Mouse (Mus musculus) hindbrain, postnatal 0 days (tissue): ENCODE results near the gene Ptges. TPM values are rescaled to one million over a fixed set of nuclear protein-coding genes. Genes with fewer than 3 reads are reported as not detected.
"Not testable (repeated sequence)": the region's sequence is repeated elsewhere in the genome, so short reads cannot be mapped to it uniquely, and the experiment has no call there.

ENCODE experiments used
- ATAC-seq: fragments of 200-750 bp; cut with Nextera tagmentation; 2 replicates; pipeline ENCODE4 v1.8.0; 2017; ENCODE audit warnings: mild to moderate bottlenecking, moderate TSS enrichment, moderate library complexity
- DNase-seq: peaks from one replicate; pipeline ENCODE4 v3.0.0-alpha.2; 2015; ENCODE audit warnings: low spot score
- H3K27ac ChIP-seq: fragments of 300-500 bp; sonication (generic); 2 replicates; pipeline ENCODE4 v1.5.1; 2014; ENCODE audit warnings: mild to moderate bottlenecking
- H3K27me3 ChIP-seq: fragments of 300-500 bp; sonication (generic); 2 replicates; pipeline ENCODE4 v1.6.1; 2014; ENCODE audit warnings: low read length, mixed read lengths; ENCODE audit not compliant: insufficient read depth
- H3K36me3 ChIP-seq: fragments of 300-500 bp; sonication (generic); 2 replicates; pipeline ENCODE4 v1.6.1; 2014; ENCODE audit warnings: low read length, mixed read lengths; ENCODE audit not compliant: insufficient read depth
- H3K4me1 ChIP-seq: fragments of 300-500 bp; sonication (generic); 2 replicates; pipeline ENCODE4 v1.6.1; 2014; ENCODE audit warnings: antibody characterized with exemption, low read length, mixed read lengths; ENCODE audit not compliant: insufficient read depth
- H3K4me2 ChIP-seq: fragments of 300-500 bp; sonication (generic); 2 replicates; pipeline ENCODE4 v1.6.1; 2014; ENCODE audit warnings: low read depth, mild to moderate bottlenecking, low read length, moderate library complexity, mixed read lengths
- H3K4me3 ChIP-seq: fragments of 300-500 bp; sonication (generic); 2 replicates; pipeline ENCODE4 v1.5.1; 2014; ENCODE audit warnings: low read length
- H3K9ac ChIP-seq: fragments of 300-500 bp; sonication (generic); replicated peaks from 2 replicates; pipeline ENCODE4 v1.6.1; 2014; ENCODE audit warnings: mild to moderate bottlenecking, low read length, moderate library complexity, mixed read lengths
- H3K9me3 ChIP-seq: fragments of 300-500 bp; sonication (generic); 2 replicates; pipeline ENCODE4 v1.6.1; 2016; ENCODE audit warnings: low read length, mixed read lengths
- CTCF ChIP-seq: IDR thresholded peaks from 2 replicates; pipeline ENCODE4 v1.5.1; 2016; ENCODE audit warnings: antibody characterized with exemption, control low read depth, low read depth
- WGBS: fragments of 180-500 bp; shearing (Covaris S2); extraction: QIAGEN DNeasy Blood & Tissue Kit; methylation state at CpG from one replicate; pipeline ENCODE4 v1.1.7; 2014; 5-methylcytosine and 5-hydroxymethylcytosine counted together
- polyA plus RNA-seq: library from polyadenylated mRNA; unstranded; fragments of >200 nt; fragmentation: Nextera tagmentation; extraction: Ambion mirVana; gene quantifications from 2 replicates; pipeline ENCODE4 v1.2.1, GENCODE M21; 2015
- total RNA-seq: library from RNA; depleted of rRNA; stranded (reverse); fragments of >200 nt; gene quantifications from 2 replicates; pipeline ENCODE4 v1.2.3, GENCODE M21; 2014

Ptges gene
- total and polyA plus RNA-seq, 2 experiments from 2014 or later: 8.4 to 13.3 TPM

DNA sequence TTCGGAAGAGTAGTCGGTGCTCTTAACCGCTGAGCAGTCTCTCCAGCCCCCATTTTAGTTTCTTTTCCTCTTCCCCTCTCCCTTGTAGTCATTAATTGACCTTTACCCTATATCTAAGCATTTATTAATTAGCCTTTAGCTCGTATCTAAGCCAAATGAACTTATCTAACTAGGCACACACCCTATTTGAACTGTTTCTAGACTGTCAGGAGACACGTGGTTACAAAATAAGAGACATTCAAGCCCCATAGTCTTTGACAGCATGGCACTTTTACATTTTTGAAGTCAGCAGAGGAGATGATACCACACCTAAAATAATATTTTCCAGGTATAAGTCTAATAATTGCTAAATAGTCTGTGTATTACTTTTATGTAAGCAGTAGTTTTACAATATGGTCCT, 11.9 kb upstream of the Ptges start:
- 88% methylated on average over 5 of the region's 5 CpGs for WGBS
- no peak for ATAC-seq
- Histone ChIP-seq H3K4me2 (no peak overlapping the region), H3K4me3 (no peak overlapping the region), H3K9ac (no peak overlapping the region), H3K36me3 (no peaks in the 10 kb centered on the region), H3K27ac (no peak overlapping the region), H3K4me1 (no peaks in the 10 kb centered on the region), H3K27me3 (no peaks in the 10 kb centered on the region), H3K9me3 (no peaks in the 10 kb centered on the region)
- TF ChIP-seq CTCF: no peak
- no peak for DNase-seq

DNA sequence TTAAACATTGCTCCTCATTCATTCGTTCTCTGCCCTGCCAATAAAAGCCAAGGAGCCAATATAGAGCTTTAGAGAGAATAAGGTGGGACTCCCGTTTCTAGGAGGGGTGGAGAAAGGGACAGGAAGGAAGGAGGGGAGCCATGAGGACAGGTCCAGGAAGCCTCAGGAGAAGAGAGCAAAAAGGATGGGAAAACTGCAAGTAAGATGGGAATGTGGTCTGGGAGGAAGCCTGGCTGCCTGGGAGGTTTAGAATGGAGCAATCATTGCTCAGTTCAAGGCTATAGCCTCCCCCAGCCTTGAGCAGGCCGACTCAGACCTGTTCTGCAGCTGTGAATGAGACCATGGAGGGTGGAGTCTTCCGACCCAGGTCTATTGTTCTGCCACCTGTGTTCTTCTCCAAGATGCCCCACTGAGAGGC, 8.9 kb upstream of the Ptges start:
- Histone ChIP-seq H3K36me3 (no peaks in the 10 kb centered on the region), H3K27me3 (no peaks in the 10 kb centered on the region), H3K9me3 (no peaks in the 10 kb centered on the region), H3K4me1 (no peaks in the 10 kb centered on the region), H3K27ac (no peak overlapping the region), H3K9ac (no peak overlapping the region), H3K4me3 (no peak overlapping the region), H3K4me2 (no peak overlapping the region)
- DNase-seq (no peak), ATAC-seq (no peak)
- TF ChIP-seq CTCF: no peak
- WGBS: 43% methylated on average over 4 of the region's 4 CpGs

DNA sequence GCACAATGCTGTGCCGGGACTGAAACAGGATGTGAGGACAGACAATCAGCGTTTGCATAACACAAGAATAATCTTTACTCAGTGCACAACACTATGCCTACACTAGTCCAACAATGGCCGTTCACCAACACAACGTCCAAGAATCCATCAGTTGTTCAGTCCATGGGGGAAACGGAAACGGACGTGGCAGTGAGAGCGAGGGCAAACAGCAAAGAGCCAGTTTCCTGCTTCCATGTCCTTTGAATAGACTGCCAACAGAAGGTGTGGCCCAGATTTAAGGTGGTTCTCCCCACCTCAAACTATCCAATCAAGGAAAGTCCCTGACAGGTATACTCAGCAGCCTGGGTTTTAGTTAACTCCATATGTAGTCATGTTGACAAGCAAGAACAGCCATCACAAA, 8.1 kb upstream of the Ptges start:
- TF ChIP-seq CTCF: no peak
- no peak for ATAC-seq
- Histone ChIP-seq H3K9me3 (no peaks in the 10 kb centered on the region), H3K4me2 (no peak overlapping the region), H3K27ac (no peak overlapping the region), H3K9ac (no peak overlapping the region), H3K27me3 (no peaks in the 10 kb centered on the region), H3K4me1 (no peaks in the 10 kb centered on the region), H3K4me3 (no peak overlapping the region), H3K36me3 (no peaks in the 10 kb centered on the region)
- 80% methylated on average over 8 of the region's 8 CpGs for WGBS
- no peak for DNase-seq

GRCm38 (mm10) chr2:30936808-30937207, 7.1 kb upstream of the Ptges start:
- H3K27ac ChIP-seq: no peak overlapping the region
- H3K4me3 ChIP-seq: no peak overlapping the region
- H3K36me3 ChIP-seq: no peaks in the 10 kb centered on the region
- no peaks in the 10 kb centered on the region for H3K9me3 ChIP-seq
- H3K4me1 ChIP-seq: no peaks in the 10 kb centered on the region
- H3K9ac ChIP-seq: no peak overlapping the region
- no peaks in the 10 kb centered on the region for H3K27me3 ChIP-seq
- TF ChIP-seq CTCF: no peak
- 75% methylated on average over 3 of the region's 3 CpGs for WGBS
- ATAC-seq (no peak), DNase-seq (no peak)
- no peak overlapping the region for H3K4me2 ChIP-seq

DNA sequence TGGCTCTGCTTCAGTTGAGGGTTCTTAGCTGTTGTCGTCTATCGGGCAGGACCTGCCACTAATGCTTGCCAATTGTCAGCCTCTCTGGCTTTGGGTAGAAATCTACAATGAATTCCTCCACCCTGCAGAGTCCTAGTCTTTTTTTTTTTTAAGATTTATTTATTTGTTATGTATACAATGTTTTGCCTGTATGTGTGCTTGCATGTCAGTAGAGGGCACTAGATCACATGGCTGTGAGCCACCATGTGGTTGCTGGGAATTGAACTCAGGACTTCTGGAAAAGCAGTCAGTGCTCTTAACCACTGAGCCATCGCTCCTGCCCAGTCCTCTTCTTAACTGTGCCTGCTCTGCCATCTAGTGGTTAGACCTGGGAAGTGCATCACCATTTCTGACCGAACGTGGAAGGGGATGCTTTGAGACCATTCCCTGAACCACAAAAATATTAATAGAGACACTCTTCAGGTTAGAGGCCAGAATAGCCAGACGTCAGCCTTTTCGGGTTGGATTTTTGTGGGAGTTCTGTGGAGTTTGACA, 4.3 kb upstream of the Ptges start:
- Histone ChIP-seq H3K27me3 (no peaks in the 10 kb centered on the region), H3K4me3 (no peak overlapping the region), H3K4me1 (peaks cover 6% of the 10 kb centered on the region; the same call in 1 of the 2 replicates), H3K4me2 (no peak overlapping the region), H3K9me3 (no peaks in the 10 kb centered on the region), H3K9ac (no peak overlapping the region), H3K36me3 (no peaks in the 10 kb centered on the region), H3K27ac (no peak overlapping the region)
- WGBS: 23% methylated on average over 7 of the region's 7 CpGs
- TF ChIP-seq CTCF: peak; percentile 95
- peak; percentile 85 for DNase-seq
- peak; percentile 11; the same call in 1 of the 2 replicates for ATAC-seq

DNA sequence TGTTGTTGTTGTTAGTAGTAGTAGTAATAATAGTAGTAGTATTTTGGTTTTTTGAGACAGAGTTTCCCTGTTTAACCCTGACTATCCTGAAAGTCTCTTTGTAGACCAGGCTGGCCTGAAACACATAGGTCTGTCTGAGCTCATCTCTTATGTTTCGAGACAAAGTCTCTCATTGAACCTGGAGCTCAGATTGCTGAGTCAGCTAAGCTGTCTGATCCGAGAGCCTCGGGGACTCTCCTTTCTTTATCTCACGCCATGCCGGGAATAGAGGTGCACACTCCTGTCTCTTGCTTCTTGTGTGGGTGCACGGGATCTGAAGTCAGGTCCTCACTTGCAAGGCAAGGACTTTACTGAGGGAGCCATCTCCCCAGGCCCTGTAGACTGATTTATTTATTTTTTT, 3.4 kb upstream of the Ptges start:
- no peak for DNase-seq
- WGBS: 60% methylated on average over 6 of the region's 6 CpGs
- no peak overlapping the region for H3K27ac ChIP-seq

GRCm38 (mm10) chr2:30931922-30932321, 2.3 kb upstream of the Ptges start:
- 74% methylated on average over 3 of the region's 3 CpGs for WGBS
- H3K4me2 ChIP-seq: no peak overlapping the region
- ATAC-seq: no peak
- H3K27me3 ChIP-seq: no peaks in the 10 kb centered on the region
- H3K4me3 ChIP-seq: no peak overlapping the region
- no peak for TF ChIP-seq CTCF
- no peak overlapping the region for H3K9ac ChIP-seq
- H3K27ac ChIP-seq: no peak overlapping the region
- no peaks in the 10 kb centered on the region for H3K36me3 ChIP-seq
- H3K9me3 ChIP-seq: no peaks in the 10 kb centered on the region
- peaks cover 6% of the 10 kb centered on the region; the same call in 1 of the 2 replicates for H3K4me1 ChIP-seq
- no peak for DNase-seq

More for the DNA sequence above, 3.4 kb upstream of the Ptges start:
- Histone ChIP-seq H3K27me3 (no peaks in the 10 kb centered on the region), H3K9me3 (no peaks in the 10 kb centered on the region), H3K4me3 (no peak overlapping the region), H3K36me3 (no peaks in the 10 kb centered on the region), H3K4me2 (no peak overlapping the region), H3K9ac (no peak overlapping the region), H3K4me1 (peaks cover 6% of the 10 kb centered on the region; the same call in 1 of the 2 replicates)
- no peak for ATAC-seq
- no peak for TF ChIP-seq CTCF

DNA sequence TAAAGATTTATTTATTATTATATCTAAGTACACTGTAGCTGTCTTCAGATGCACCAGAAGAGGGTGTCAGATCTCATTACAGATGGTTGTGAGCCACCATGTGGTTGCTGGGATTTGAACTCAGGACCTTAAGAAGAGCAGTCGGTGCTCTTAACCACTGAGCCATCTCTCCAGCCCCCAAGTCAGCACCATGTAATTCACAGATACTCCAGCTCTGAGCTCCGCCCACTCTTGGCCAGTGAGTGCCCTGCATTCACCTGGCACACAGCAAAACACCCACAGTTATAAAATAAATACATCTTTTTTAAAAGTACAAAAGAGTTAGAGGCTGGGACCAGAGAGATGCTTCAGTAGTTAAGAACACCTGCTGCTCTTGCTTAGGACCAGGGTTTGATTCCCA, 1.2 kb upstream of the Ptges start:
- H3K4me1 ChIP-seq, H3K36me3 ChIP-seq, H3K4me3 ChIP-seq, ATAC-seq, DNase-seq, H3K27ac ChIP-seq, H3K4me2 ChIP-seq, H3K9ac ChIP-seq, H3K27me3 ChIP-seq, H3K9me3 ChIP-seq: not testable (repeated sequence)
- WGBS: 87% methylated on average over 2 of the region's 2 CpGs
